Mouse (Mus musculus) ES-Bruce4 (cell line): ENCODE measurements around the gene B3gnt8. TPM values are rescaled to one million over a fixed set of nuclear protein-coding genes. Genes with fewer than 3 reads are reported as not detected.
A peak's percentile ranks its signal among the peaks of the same experiment; 100 is the strongest.

Experiments used
- H3K27ac ChIP-seq: 2 replicates; pipeline ENCODE4 v1.5.1; 2012; ENCODE audit warnings: low read length, inconsistent platforms; ENCODE audit not compliant: insufficient read depth
- H3K27me3 ChIP-seq: 2 replicates; pipeline ENCODE4 v1.6.1; 2012; ENCODE audit warnings: mild to moderate bottlenecking, low read length, inconsistent platforms; ENCODE audit not compliant: control insufficient read depth, poor library complexity, insufficient read depth, severe bottlenecking
- H3K36me3 ChIP-seq: 2 replicates; pipeline ENCODE4 v1.6.1; 2012; ENCODE audit warnings: inconsistent platforms, mild to moderate bottlenecking, low read length, moderate library complexity; ENCODE audit not compliant: control insufficient read depth, poor library complexity, insufficient read depth, severe bottlenecking
- H3K4me1 ChIP-seq: one replicate; pipeline ENCODE4 v1.8.1; 2011; ENCODE audit warnings: low read length; ENCODE audit not compliant: control insufficient read depth, insufficient read depth
- H3K4me3 ChIP-seq: 2 replicates; pipeline ENCODE4 v1.5.1; 2011; ENCODE audit warnings: low read depth, mild to moderate bottlenecking, low read length
- H3K9ac ChIP-seq: 2 replicates; pipeline ENCODE4 v1.6.1; 2012; ENCODE audit warnings: low read depth, mild to moderate bottlenecking, inconsistent platforms; ENCODE audit not compliant: poor library complexity, severe bottlenecking
- H3K9me3 ChIP-seq: replicated peaks from 2 replicates; pipeline ENCODE4 v1.6.1; 2012; ENCODE audit warnings: mild to moderate bottlenecking, low read length, inconsistent platforms; ENCODE audit not compliant: control insufficient read depth, poor library complexity, insufficient read depth, severe bottlenecking
- CTCF ChIP-seq: IDR thresholded peaks from one replicate; pipeline ENCODE4 v1.8.1; 2011; ENCODE audit warnings: low read depth, low read length
- EP300 ChIP-seq: IDR thresholded peaks from 2 replicates; pipeline ENCODE4 v1.6.1; 2011; ENCODE audit warnings: low read depth, low read length; ENCODE audit not compliant: insufficient read depth
- POLR2A ChIP-seq: IDR thresholded peaks from one replicate; pipeline ENCODE4 v1.8.1; 2011; ENCODE audit warnings: low read length; ENCODE audit not compliant: insufficient read depth
- polyA plus RNA-seq: library from polyadenylated mRNA; stranded (reverse); fragments of >200 nt; gene quantifications from 2 replicates; pipeline ENCODE4 v1.2.4, GENCODE M21; 2011; ENCODE audit warnings: low read depth; ENCODE audit not compliant: missing spikeins, insufficient read depth, insufficient read length

B3gnt8 gene
- polyA plus RNA-seq, 1 experiment = 0.60 TPM

- TF ChIP-seq EP300 (no peak), POLR2A (no peak), CTCF (no peak)
- Histone ChIP-seq H3K9me3 (no peaks in the 10 kb centered on the region), H3K36me3 (no peaks in the 10 kb centered on the region), H3K4me3 (no peak within 1 kb of the TSS), H3K27me3 (no peaks in the 10 kb centered on the region), H3K4me1 (no peaks in the 10 kb centered on the region), H3K27ac (no peak within 1 kb of the TSS), H3K9ac (no peak within 1 kb of the TSS)
Measured at GRCm38 (mm10) chr7:25615706-25616011, 10.8 kb upstream of the B3gnt8 start, which contains the start of gene Erich4. Erich4 (minus strand) TSS chr7:25615892.

- Histone ChIP-seq H3K4me1 (no peaks in the 10 kb centered on the region), H3K27me3 (no peaks in the 10 kb centered on the region), H3K4me3 (no peak overlapping the region), H3K9me3 (no peaks in the 10 kb centered on the region), H3K9ac (no peak overlapping the region), H3K36me3 (peaks cover 8% of the 10 kb centered on the region; the same call in 1 of the 2 replicates), H3K27ac (no peak overlapping the region)
- TF ChIP-seq CTCF = no peak
Measured at GRCm38 (mm10) chr7:25617376-25618160, 8.9 kb upstream of the B3gnt8 start.

GRCm38 (mm10) chr7:25618865-25619721, 7.4 kb upstream of the B3gnt8 start, which contains the start of gene Dmac2:
Dmac2 (plus strand) TSS chr7:25619414.
- H3K27ac ChIP-seq = peak within 1 kb of the TSS; percentile 32; the same call in 1 of the 2 replicates
- no peaks in the 10 kb centered on the region for H3K27me3 ChIP-seq
- peak within 1 kb of the TSS; percentile 80 for H3K9ac ChIP-seq
- H3K4me3 ChIP-seq = peak within 1 kb of the TSS; percentile 82
- TF ChIP-seq POLR2A (no peak), EP300 (0 out of 2 replicates have a peak, but pooled peaks have one; percentile 45)
- H3K4me1 ChIP-seq = no peaks in the 10 kb centered on the region
- peaks cover 8% of the 10 kb centered on the region; the same call in 1 of the 2 replicates for H3K36me3 ChIP-seq
- H3K9me3 ChIP-seq = no peaks in the 10 kb centered on the region

GRCm38 (mm10) chr7:25619722-25619991, 6.8 kb upstream of the B3gnt8 start:
- Histone ChIP-seq H3K27ac (no peak overlapping the region), H3K9ac (peak overlapping the region; percentile 80), H3K4me1 (no peaks in the 10 kb centered on the region), H3K27me3 (no peaks in the 10 kb centered on the region), H3K36me3 (peaks cover 8% of the 10 kb centered on the region; the same call in 1 of the 2 replicates), H3K4me3 (peak overlapping the region; percentile 82), H3K9me3 (no peaks in the 10 kb centered on the region)
- TF ChIP-seq CTCF (no peak), EP300 (no peak), POLR2A (no peak)

GRCm38 (mm10) chr7:25620101-25620500, 6.4 kb upstream of the B3gnt8 start:
- no peaks in the 10 kb centered on the region for H3K9me3 ChIP-seq
- H3K36me3 ChIP-seq = peaks cover 8% of the 10 kb centered on the region; the same call in 1 of the 2 replicates
- H3K4me1 ChIP-seq = no peaks in the 10 kb centered on the region
- H3K4me3 ChIP-seq = no peak overlapping the region
- H3K27ac ChIP-seq = no peak overlapping the region
- no peaks in the 10 kb centered on the region for H3K27me3 ChIP-seq
- peak overlapping the region; percentile 80 for H3K9ac ChIP-seq
- no peak for TF ChIP-seq POLR2A

- no peaks in the 10 kb centered on the region for H3K27me3 ChIP-seq
- H3K27ac ChIP-seq = no peak overlapping the region
- TF ChIP-seq EP300 (no peak), CTCF (no peak), POLR2A (no peak)
- peaks cover 8% of the 10 kb centered on the region; the same call in 1 of the 2 replicates for H3K36me3 ChIP-seq
- H3K4me1 ChIP-seq = no peaks in the 10 kb centered on the region
- H3K9me3 ChIP-seq = no peaks in the 10 kb centered on the region
- no peak overlapping the region for H3K4me3 ChIP-seq
- no peak overlapping the region for H3K9ac ChIP-seq
Measured at GRCm38 (mm10) chr7:25620751-25621150, 5.7 kb upstream of the B3gnt8 start.
